Mouse (Mus musculus): Measurements from ENCODE around the gene Ube2b. TPM values are rescaled to one million over a fixed set of nuclear protein-coding genes. Genes with fewer than 3 reads are reported as not detected.

Gene Ube2b
- polyA plus RNA-seq, 1 experiment from 2014 or later, result 139 TPM

GRCm38 (mm10) chr11:51999611-52000289 is 812 bp downstream of the Ube2b start:
- H3K27me3 ChIP-seq (replicated peaks; ENCODE audit: control insufficient read depth, insufficient read depth, low read length), result no peaks in the 10 kb centered on the region
- H3K36me3 ChIP-seq (ENCODE audit: control insufficient read depth, insufficient read depth, low read length), result peaks cover 32% of the 10 kb centered on the region
- H3K9me3 ChIP-seq (ENCODE audit: control insufficient read depth, low read length), result no peaks in the 10 kb centered on the region
- peak overlapping the region; percentile 94 for H3K27ac ChIP-seq (ENCODE audit: low read depth)
- H3K9ac ChIP-seq (ENCODE audit: low read length), result peak overlapping the region; percentile 93
- WGBS, result under 1% methylated on average over 29 of the region's 29 CpGs
- peak overlapping the region; percentile 92 for H3K4me3 ChIP-seq (ENCODE audit: low read depth, low read length)
- peak; percentile 86 for DNase-seq (ENCODE audit: low spot score)
- peak; percentile 60 for ATAC-seq (replicated peaks; ENCODE audit: low FRiP score, low TSS enrichment, low read depth)
- H3K4me1 ChIP-seq (replicated peaks; ENCODE audit: control insufficient read depth, insufficient read depth, low read length), result peaks cover 20% of the 10 kb centered on the region
- peak overlapping the region; percentile 86 for H3K4me2 ChIP-seq (ENCODE audit: low read length)

- Histone ChIP-seq H3K36me3 (ENCODE audit: control insufficient read depth, insufficient read depth, low read length) (peaks cover 65% of the 10 kb centered on the region), H3K27ac (ENCODE audit: low read depth) (no peak overlapping the region), H3K9me3 (ENCODE audit: control insufficient read depth, low read length) (no peaks in the 10 kb centered on the region), H3K4me3 (ENCODE audit: low read depth, low read length) (no peak overlapping the region), H3K4me1 (replicated peaks; ENCODE audit: control insufficient read depth, insufficient read depth, low read length) (peaks cover 5% of the 10 kb centered on the region), H3K4me2 (ENCODE audit: low read length) (no peak overlapping the region), H3K9ac (ENCODE audit: low read length) (no peak overlapping the region), H3K27me3 (replicated peaks; ENCODE audit: control insufficient read depth, insufficient read depth, low read length) (no peaks in the 10 kb centered on the region)
- WGBS, result 96% methylated on average over 6 of the region's 6 CpGs
- no peak for ATAC-seq (replicated peaks; ENCODE audit: low FRiP score, low TSS enrichment, low read depth)
- no peak for DNase-seq (ENCODE audit: low spot score)
Observed at GRCm38 (mm10) chr11:51971644-51972043, 28.9 kb downstream of the Ube2b start.

- 90% methylated on average over 2 of the region's 2 CpGs for WGBS
- no peak for DNase-seq (ENCODE audit: low spot score)
- Histone ChIP-seq H3K27ac (ENCODE audit: low read depth) (no peak overlapping the region), H3K4me2 (ENCODE audit: low read length) (no peak overlapping the region), H3K4me1 (replicated peaks; ENCODE audit: control insufficient read depth, insufficient read depth, low read length) (peaks cover 5% of the 10 kb centered on the region), H3K36me3 (ENCODE audit: control insufficient read depth, insufficient read depth, low read length) (peaks cover 48% of the 10 kb centered on the region), H3K27me3 (replicated peaks; ENCODE audit: control insufficient read depth, insufficient read depth, low read length) (no peaks in the 10 kb centered on the region), H3K9me3 (ENCODE audit: control insufficient read depth, low read length) (no peaks in the 10 kb centered on the region), H3K4me3 (ENCODE audit: low read depth, low read length) (no peak overlapping the region), H3K9ac (ENCODE audit: low read length) (no peak overlapping the region)
- no peak for ATAC-seq (replicated peaks; ENCODE audit: low FRiP score, low TSS enrichment, low read depth)
Observed at GRCm38 (mm10) chr11:51969511-51969910, 31.1 kb downstream of the Ube2b start.

GRCm38 (mm10) chr11:51968896-51969295 is 31.7 kb downstream of the Ube2b start:
- Histone ChIP-seq H3K9me3 (ENCODE audit: control insufficient read depth, low read length) (no peaks in the 10 kb centered on the region), H3K27me3 (replicated peaks; ENCODE audit: control insufficient read depth, insufficient read depth, low read length) (no peaks in the 10 kb centered on the region), H3K27ac (ENCODE audit: low read depth) (no peak overlapping the region), H3K4me2 (ENCODE audit: low read length) (no peak overlapping the region; the same call in 1 of the 2 replicates), H3K4me3 (ENCODE audit: low read depth, low read length) (no peak overlapping the region), H3K36me3 (ENCODE audit: control insufficient read depth, insufficient read depth, low read length) (peaks cover 41% of the 10 kb centered on the region), H3K9ac (ENCODE audit: low read length) (no peak overlapping the region), H3K4me1 (replicated peaks; ENCODE audit: control insufficient read depth, insufficient read depth, low read length) (peaks cover 5% of the 10 kb centered on the region)
- ATAC-seq (replicated peaks; ENCODE audit: low FRiP score, low TSS enrichment, low read depth) (no peak), DNase-seq (ENCODE audit: low spot score) (no peak)
- 92% methylated on average over 9 of the region's 9 CpGs for WGBS

- Histone ChIP-seq H3K4me3 (ENCODE audit: low read depth, low read length) (peak within 1 kb of the TSS; percentile 62), H3K4me2 (ENCODE audit: low read length) (peak within 1 kb of the TSS; percentile 84), H3K27ac (ENCODE audit: low read depth) (peak within 1 kb of the TSS; percentile 58), H3K9ac (ENCODE audit: low read length) (peak within 1 kb of the TSS; percentile 73), H3K36me3 (ENCODE audit: control insufficient read depth, insufficient read depth, low read length) (peaks cover 30% of the 10 kb centered on the region), H3K9me3 (ENCODE audit: control insufficient read depth, low read length) (no peaks in the 10 kb centered on the region), H3K4me1 (replicated peaks; ENCODE audit: control insufficient read depth, insufficient read depth, low read length) (peaks cover 5% of the 10 kb centered on the region), H3K27me3 (replicated peaks; ENCODE audit: control insufficient read depth, insufficient read depth, low read length) (no peaks in the 10 kb centered on the region)
- ATAC-seq (replicated peaks; ENCODE audit: low FRiP score, low TSS enrichment, low read depth) (peak; percentile 91), DNase-seq (ENCODE audit: low spot score) (peak; percentile 100)
- WGBS, result 2% methylated on average over 63 of the region's 63 CpGs
Observed at GRCm38 (mm10) chr11:51967443-51968401, 32.8 kb downstream of the Ube2b start, which contains the start of gene Cdkn2aipnl. Gene Cdkn2aipnl, plus strand, starts transcription at chr11:51967661.

GRCm38 (mm10) chr11:51966651-51967050 is 33.9 kb downstream of the Ube2b start:
- H3K9me3 ChIP-seq (ENCODE audit: control insufficient read depth, low read length), result no peaks in the 10 kb centered on the region
- no peak overlapping the region for H3K27ac ChIP-seq (ENCODE audit: low read depth)
- 74% methylated on average over 5 of the region's 5 CpGs for WGBS
- H3K4me1 ChIP-seq (replicated peaks; ENCODE audit: control insufficient read depth, insufficient read depth, low read length), result peaks cover 5% of the 10 kb centered on the region
- peaks cover 19% of the 10 kb centered on the region for H3K36me3 ChIP-seq (ENCODE audit: control insufficient read depth, insufficient read depth, low read length)
- DNase-seq (ENCODE audit: low spot score), result no peak
- H3K4me3 ChIP-seq (ENCODE audit: low read depth, low read length), result no peak overlapping the region
- no peak for ATAC-seq (replicated peaks; ENCODE audit: low FRiP score, low TSS enrichment, low read depth)
- H3K4me2 ChIP-seq (ENCODE audit: low read length), result no peak overlapping the region
- no peak overlapping the region for H3K9ac ChIP-seq (ENCODE audit: low read length)
- H3K27me3 ChIP-seq (replicated peaks; ENCODE audit: control insufficient read depth, insufficient read depth, low read length), result no peaks in the 10 kb centered on the region

- Histone ChIP-seq H3K9me3 (ENCODE audit: control insufficient read depth, low read length) (no peaks in the 10 kb centered on the region), H3K4me3 (ENCODE audit: low read depth, low read length) (no peak overlapping the region), H3K4me2 (ENCODE audit: low read length) (no peak overlapping the region), H3K36me3 (ENCODE audit: control insufficient read depth, insufficient read depth, low read length) (no peaks in the 10 kb centered on the region), H3K27me3 (replicated peaks; ENCODE audit: control insufficient read depth, insufficient read depth, low read length) (no peaks in the 10 kb centered on the region), H3K4me1 (replicated peaks; ENCODE audit: control insufficient read depth, insufficient read depth, low read length) (no peaks in the 10 kb centered on the region), H3K27ac (ENCODE audit: low read depth) (no peak overlapping the region), H3K9ac (ENCODE audit: low read length) (no peak overlapping the region)
- ATAC-seq (replicated peaks; ENCODE audit: low FRiP score, low TSS enrichment, low read depth) (no peak), DNase-seq (ENCODE audit: low spot score) (no peak)
- WGBS, result 94% methylated on average over 7 of the region's 7 CpGs
Observed at GRCm38 (mm10) chr11:51962277-51962676, 38.3 kb downstream of the Ube2b start.

GRCm38 (mm10) chr11:51961761-51962160 is 38.8 kb downstream of the Ube2b start:
- no peak for ATAC-seq (replicated peaks; ENCODE audit: low FRiP score, low TSS enrichment, low read depth)

More at GRCm38 (mm10) chr11:51961761-51962160, 38.8 kb downstream of the Ube2b start:
- H3K36me3 ChIP-seq (ENCODE audit: control insufficient read depth, insufficient read depth, low read length), result no peaks in the 10 kb centered on the region
- WGBS, result 89% methylated on average over 8 of the region's 8 CpGs
- H3K9me3 ChIP-seq (ENCODE audit: control insufficient read depth, low read length), result no peaks in the 10 kb centered on the region
- no peak overlapping the region for H3K9ac ChIP-seq (ENCODE audit: low read length)
- H3K4me2 ChIP-seq (ENCODE audit: low read length), result no peak overlapping the region
- H3K27ac ChIP-seq (ENCODE audit: low read depth), result no peak overlapping the region
- H3K4me1 ChIP-seq (replicated peaks; ENCODE audit: control insufficient read depth, insufficient read depth, low read length), result no peaks in the 10 kb centered on the region
- no peaks in the 10 kb centered on the region for H3K27me3 ChIP-seq (replicated peaks; ENCODE audit: control insufficient read depth, insufficient read depth, low read length)
- H3K4me3 ChIP-seq (ENCODE audit: low read depth, low read length), result no peak overlapping the region
- no peak for DNase-seq (ENCODE audit: low spot score)

Measured in intestine, embryonic 14.5 days (tissue).